Mouse (Mus musculus): ENCODE results near the gene Zfp523.

The Zfp523 gene

DNA sequence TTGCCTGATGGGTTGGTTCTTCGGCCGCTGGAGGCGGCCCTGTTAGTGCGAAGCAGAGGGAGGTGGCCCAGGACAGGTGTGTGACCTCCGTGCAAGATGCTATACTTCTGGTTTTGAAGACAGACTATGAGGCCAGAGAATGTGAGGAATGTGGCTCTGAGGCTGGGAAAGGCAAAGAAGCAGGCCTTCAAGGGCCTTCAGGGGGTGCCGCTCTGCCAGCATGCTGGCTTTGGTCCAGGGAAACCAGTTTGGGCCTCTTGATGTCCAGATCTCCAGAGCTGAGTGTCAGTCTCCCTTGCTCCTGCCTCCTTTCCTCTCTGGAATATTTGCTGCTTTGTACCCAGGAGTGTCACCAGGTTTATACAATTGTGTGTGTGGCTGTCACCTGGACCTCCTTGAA, 65.4 kb downstream of the Zfp523 start:
- DNase-seq (ENCODE audit: low spot score in 2 of 2): no peak

DNA sequence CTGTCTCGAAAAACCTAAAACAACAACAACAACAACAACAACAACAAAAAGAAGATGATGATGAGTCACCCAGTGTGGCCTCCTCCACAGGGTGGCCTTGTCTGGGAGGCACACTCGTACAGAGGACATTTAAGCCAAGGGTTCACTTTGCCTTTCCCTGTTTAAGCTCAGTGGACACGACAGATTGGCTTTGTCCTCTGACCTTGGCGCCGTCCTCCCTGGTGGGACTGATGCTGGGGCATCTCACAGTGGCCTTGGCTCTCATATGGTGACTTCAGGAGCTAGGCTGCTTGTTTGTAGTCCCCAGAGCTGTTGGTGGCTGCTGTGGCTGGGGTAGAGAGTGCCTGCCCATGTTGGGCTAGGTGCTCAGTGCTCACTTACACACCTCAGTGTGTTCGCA, 67.3 kb downstream of the Zfp523 start:
- no peak for DNase-seq (ENCODE audit: low spot score in 2 of 2)

DNA sequence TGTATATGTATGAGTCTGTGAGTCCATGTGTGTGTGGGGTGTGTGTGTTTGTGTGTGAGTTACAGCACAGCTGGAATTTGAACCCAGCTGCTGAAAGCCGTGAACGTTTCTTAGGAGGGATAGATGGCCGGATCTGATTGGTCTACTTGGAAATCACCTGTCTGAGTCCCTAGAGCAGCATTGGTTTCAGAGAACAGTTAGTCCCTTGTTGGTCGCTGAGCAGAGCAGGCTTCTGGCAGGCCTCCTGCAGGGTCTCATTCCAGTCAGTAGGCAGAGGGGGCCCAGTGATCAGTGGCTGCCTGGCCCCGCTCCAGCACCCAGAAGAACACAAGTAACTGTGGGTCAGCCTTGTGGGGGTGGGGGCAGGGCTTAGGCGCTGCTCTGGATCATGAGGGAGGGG, 67.8 kb downstream of the Zfp523 start:
- DNase-seq (ENCODE audit: low spot score in 2 of 2): no peak

DNA sequence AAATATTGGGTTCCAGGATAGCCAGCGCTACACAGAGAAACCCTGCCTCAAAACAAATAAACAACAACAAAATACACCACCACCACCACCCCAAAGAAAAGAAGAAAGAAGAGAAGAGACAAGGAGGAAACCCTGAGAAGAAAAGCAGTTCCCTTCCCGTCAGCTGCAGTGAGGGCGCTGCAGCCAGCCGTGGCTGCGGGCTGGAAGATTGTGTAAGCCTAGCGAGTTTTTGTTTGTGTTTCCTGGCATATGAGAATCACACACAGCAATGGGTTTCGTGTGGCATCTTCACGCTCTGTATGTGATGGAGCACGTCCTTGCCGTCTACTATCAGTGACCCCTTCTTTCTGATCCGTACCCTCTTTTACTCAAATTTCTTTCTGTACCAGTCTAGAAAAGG, 69.7 kb downstream of the Zfp523 start:
- no peak for DNase-seq (ENCODE audit: low spot score in 2 of 2)

DNA sequence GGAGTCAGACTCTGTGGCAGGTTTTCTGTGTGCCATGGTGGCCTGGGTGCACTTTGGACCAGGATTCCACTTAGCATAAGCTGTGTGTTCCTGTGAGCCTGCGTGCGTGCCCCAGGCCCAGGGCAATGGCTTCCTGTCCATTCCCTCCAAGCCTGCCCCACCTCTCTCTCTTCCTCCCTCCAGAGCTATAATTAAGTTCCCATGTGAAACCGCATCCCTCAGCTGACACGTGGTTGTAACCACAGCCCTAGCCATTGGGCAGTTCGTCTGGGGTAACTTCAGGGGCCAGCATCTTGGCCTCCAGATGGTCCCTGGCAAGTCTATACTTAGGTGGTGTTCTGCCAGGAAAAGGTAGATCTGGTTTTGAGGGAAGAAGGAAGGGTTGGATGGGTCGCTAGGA, 70.7 kb downstream of the Zfp523 start:
- no peak for DNase-seq (ENCODE audit: low spot score in 2 of 2)

DNA sequence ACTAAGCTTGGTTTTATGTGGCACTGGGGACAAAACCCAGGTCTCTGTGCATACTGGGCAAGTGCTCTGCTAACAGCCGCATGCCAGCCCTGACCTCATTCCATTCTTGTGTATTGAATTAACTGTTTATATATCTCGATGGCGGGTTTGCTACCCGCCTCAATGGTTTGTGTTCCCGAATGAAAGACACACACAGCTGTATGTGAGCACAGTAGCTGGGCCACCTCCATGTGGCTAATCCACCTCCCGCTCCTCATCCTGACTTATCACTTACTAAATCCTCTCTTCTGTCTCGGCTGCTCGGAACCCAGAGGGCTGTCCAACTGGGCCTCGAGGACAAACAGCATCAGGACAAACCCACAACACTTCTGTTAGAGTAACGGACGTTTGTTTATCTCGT, 72.1 kb downstream of the Zfp523 start:
- no peak for DNase-seq (ENCODE audit: low spot score in 2 of 2)

DNA sequence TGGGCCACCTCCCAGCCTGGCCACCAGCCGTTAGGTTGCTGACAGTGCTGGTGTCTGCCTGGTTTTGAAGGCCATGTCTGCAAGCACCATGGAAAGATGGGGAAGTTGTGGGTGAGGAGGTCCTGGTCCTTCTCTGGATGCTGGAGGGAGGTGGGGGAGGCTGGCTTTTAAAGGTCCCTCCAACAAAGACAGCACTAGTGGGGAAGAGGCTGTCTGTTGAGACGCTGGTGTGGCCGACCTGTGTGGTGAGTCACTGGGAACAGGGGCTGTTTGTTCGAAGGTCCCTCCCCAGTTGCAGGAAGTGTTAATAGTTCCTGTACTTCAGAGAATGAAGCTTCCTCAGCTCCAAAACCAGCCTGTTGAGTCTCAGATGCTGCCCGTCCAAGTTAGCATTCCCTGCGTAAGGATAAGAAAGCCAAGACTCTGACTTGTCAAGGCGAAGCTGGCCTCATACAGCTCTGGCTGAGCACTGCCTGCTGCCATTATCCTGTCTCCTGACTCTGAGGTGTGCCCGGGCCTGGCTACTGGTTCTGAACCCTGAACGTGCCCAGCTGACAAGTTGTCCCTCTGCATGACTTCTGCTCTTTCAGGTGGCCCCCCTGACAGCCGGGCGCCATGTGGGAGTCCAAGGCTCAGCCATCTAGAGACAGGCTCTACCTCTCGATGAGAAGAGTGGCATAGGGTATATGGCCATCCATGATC, 74.8 kb downstream of the Zfp523 start:
- no peak for DNase-seq (ENCODE audit: low spot score in 2 of 2)

DNA sequence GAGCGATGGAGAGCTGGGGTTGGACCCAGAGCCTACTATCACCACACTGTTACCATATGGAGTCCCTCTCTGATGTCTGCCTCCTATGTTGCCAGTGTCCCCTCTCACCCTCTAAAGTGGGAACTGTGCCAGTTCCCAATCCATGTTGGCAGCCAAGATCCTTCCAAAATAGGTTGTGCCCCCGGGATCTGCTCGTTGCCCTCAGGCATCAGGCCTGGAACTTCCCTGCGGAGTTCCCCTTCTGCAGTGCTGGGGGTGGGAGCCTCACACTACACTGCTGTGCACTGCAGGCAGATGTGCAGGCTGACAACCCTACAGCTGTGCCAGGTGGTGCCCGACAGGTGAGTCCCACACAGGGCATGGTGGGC, 75.3 kb downstream of the Zfp523 start:
- DNase-seq (ENCODE audit: low spot score in 2 of 2): no peak

DNA sequence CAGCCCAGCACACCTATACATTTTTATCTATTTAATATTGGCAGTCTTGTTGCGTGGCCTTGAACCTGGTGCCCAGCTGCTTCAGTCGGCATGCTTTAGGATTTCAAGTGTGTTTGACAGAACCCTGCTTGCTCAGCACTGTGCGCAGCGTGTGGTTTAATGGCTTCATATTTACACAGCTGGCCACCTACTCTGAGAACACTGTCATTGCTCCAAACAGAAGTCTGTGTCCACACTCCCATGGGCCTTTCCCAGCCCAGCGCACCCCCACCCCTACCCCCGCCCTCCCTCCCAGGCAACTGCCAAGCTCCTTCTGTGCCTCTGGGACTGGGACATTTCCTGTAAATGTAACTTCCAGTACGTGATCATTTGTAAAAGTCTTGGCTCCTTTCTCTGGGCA, 76.3 kb downstream of the Zfp523 start:
- DNase-seq (ENCODE audit: low spot score in 2 of 2): no peak

DNA sequence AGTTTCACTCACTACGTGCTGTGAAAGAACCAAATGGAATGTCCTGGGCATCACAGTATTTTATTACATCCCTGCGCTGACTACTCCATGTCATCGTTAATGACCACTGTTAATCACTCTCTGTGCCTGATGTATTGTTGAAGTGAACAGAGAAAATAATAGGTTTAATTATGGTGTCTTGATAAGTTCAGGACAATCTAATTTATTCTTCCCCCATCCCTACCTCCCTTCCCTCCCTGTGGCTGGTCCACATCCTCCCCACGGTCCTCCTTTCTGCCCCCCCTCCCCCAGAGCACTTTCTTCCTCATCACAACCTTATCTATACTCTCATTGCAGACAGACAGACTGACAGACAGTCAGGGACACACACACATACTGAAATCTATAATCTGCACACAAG, 77.9 kb downstream of the Zfp523 start:
- DNase-seq (ENCODE audit: low spot score in 2 of 2): no peak

Measured in spleen, postnatal 14 days (tissue).